Mouse (Mus musculus) heart, embryonic 12.5 days (tissue): ENCODE data around the gene Islr2. TPM values are rescaled to one million over a fixed set of nuclear protein-coding genes. Genes with fewer than 3 reads are reported as not detected.
"Not testable (repeated sequence)": the region's sequence is repeated elsewhere in the genome, so short reads cannot be mapped to it uniquely, and the experiment has no call there.

Experiments used
- ATAC-seq: fragments of 200-750 bp; cut with Nextera tagmentation; 2 replicates; pipeline ENCODE4 v1.8.0; 2017; ENCODE audit warnings: moderate TSS enrichment, moderate library complexity; ENCODE audit not compliant: insufficient number of reproducible peaks, low FRiP score
- H3K27ac ChIP-seq: fragments of 300-500 bp; sonication (generic); 2 replicates; pipeline ENCODE4 v1.5.1; 2016; ENCODE audit warnings: mild to moderate bottlenecking, moderate library complexity; ENCODE audit not compliant: poor library complexity, severe bottlenecking
- H3K27me3 ChIP-seq: fragments of 300-500 bp; sonication (generic); replicated peaks from 2 replicates; pipeline ENCODE4 v1.6.1; 2016; ENCODE audit warnings: mild to moderate bottlenecking, moderate library complexity
- H3K36me3 ChIP-seq: fragments of 300-500 bp; sonication (generic); 2 replicates; pipeline ENCODE4 v1.6.1; 2016; ENCODE audit warnings: mild to moderate bottlenecking, moderate library complexity
- H3K4me1 ChIP-seq: fragments of 300-500 bp; sonication (generic); replicated peaks from 2 replicates; pipeline ENCODE4 v1.6.1; 2016; ENCODE audit warnings: mild to moderate bottlenecking
- H3K4me2 ChIP-seq: fragments of 300-500 bp; sonication (generic); 2 replicates; pipeline ENCODE4 v1.6.1; 2016; ENCODE audit warnings: mild to moderate bottlenecking, moderate library complexity
- H3K4me3 ChIP-seq: fragments of 300-500 bp; sonication (generic); 2 replicates; pipeline ENCODE4 v1.5.1; 2016; ENCODE audit warnings: mild to moderate bottlenecking
- H3K9ac ChIP-seq: fragments of 300-500 bp; sonication (generic); 2 replicates; pipeline ENCODE4 v1.6.1; 2016; ENCODE audit warnings: mild to moderate bottlenecking, moderate library complexity
- H3K9me3 ChIP-seq: fragments of 300-500 bp; sonication (generic); replicated peaks from 2 replicates; pipeline ENCODE4 v1.6.1; 2016; ENCODE audit warnings: mild to moderate bottlenecking, moderate library complexity
- WGBS: fragments of 180-500 bp; shearing (Covaris S2); methylation state at CpG from one replicate; pipeline ENCODE4 v1.1.7; 2016; 5-methylcytosine and 5-hydroxymethylcytosine counted together
- polyA plus RNA-seq: library from polyadenylated mRNA; unstranded; fragments of >200 nt; fragmentation: Nextera tagmentation; extraction: Ambion mirVana; gene quantifications from 2 replicates; pipeline ENCODE4 v1.2.1, GENCODE M21; 2016

Gene Islr2
- 0.05 TPM in 1 of 2 replicates, not detected in the other for polyA plus RNA-seq

- Histone ChIP-seq H3K4me1 (peaks cover 31% of the 10 kb centered on the region), H3K9ac (no peak within 1 kb of the TSS), H3K9me3 (no peaks in the 10 kb centered on the region), H3K4me3 (peak within 1 kb of the TSS; percentile 44), H3K36me3 (no peaks in the 10 kb centered on the region), H3K27me3 (peaks cover 64% of the 10 kb centered on the region), H3K27ac (no peak within 1 kb of the TSS), H3K4me2 (peak within 1 kb of the TSS; percentile 67)
- WGBS: 2% methylated on average over 42 of the region's 42 CpGs
- peak; percentile 81 for ATAC-seq
These were observed at the start of gene Islr2, which contains the start of gene Islr for GRCm38 (mm10) chr9:58203516-58204447. TSS of gene Islr2 (minus strand) at chr9:58204319. TSS of gene Islr (minus strand) at chr9:58204306.

GRCm38 (mm10) chr9:58253805-58254122 lies 49.6 kb upstream of the Islr2 start:
- 68% methylated on average over 5 of the region's 5 CpGs for WGBS
- peak overlapping the region; percentile 79 for H3K9ac ChIP-seq
- H3K27me3 ChIP-seq, H3K9me3 ChIP-seq, ATAC-seq: not testable (repeated sequence)
- peak overlapping the region; percentile 65 for H3K4me3 ChIP-seq
- H3K27ac ChIP-seq: peak overlapping the region; percentile 74; the same call in 1 of the 2 replicates
- H3K36me3 ChIP-seq: peaks cover 29% of the 10 kb centered on the region
- peak overlapping the region; percentile 81 for H3K4me2 ChIP-seq
- peaks cover 19% of the 10 kb centered on the region for H3K4me1 ChIP-seq

- H3K36me3 ChIP-seq: peaks cover 25% of the 10 kb centered on the region
- peak within 1 kb of the TSS; percentile 74 for H3K27ac ChIP-seq
- no peaks in the 10 kb centered on the region for H3K9me3 ChIP-seq
- peak; percentile 96 for ATAC-seq
- WGBS: under 1% methylated on average over 31 of the region's 31 CpGs
- H3K27me3 ChIP-seq: no peaks in the 10 kb centered on the region
- H3K4me3 ChIP-seq: peak within 1 kb of the TSS; percentile 65
- peak within 1 kb of the TSS; percentile 81 for H3K4me2 ChIP-seq
- peaks cover 24% of the 10 kb centered on the region for H3K4me1 ChIP-seq
- peak within 1 kb of the TSS; percentile 79 for H3K9ac ChIP-seq
These were observed 49.1 kb upstream of the Islr2 start, which contains the start of gene Stoml1 for GRCm38 (mm10) chr9:58253033-58253804. TSS of gene Stoml1 (plus strand) at chr9:58253164.

DNA sequence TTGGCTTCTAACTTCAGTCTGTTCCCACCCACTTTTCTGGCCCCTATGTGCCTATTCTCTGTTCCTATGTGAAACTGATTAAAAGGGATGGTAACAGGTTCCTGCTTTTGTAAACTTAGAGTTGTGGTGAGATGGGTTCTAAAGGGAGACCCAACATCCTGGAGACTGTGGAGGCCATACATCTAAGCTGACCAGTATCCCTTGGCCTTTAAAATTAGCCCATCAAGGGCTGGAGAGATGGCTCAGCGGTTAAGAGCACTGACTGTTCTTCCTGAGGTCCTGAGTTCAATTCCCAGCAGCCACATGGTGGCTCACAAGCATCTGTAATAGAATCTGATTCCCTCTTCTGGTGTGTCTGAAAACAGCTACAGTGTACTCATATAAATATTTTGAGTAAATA lies 46.6 kb upstream of the Islr2 start:
- not testable (repeated sequence) for H3K27me3 ChIP-seq, ATAC-seq, H3K4me3 ChIP-seq, H3K9ac ChIP-seq, H3K36me3 ChIP-seq, H3K9me3 ChIP-seq, H3K4me2 ChIP-seq
- peaks cover 40% of the 10 kb centered on the region for H3K4me1 ChIP-seq
- WGBS: 86% methylated on average over 1 of the region's 1 CpGs
- H3K27ac ChIP-seq: 0 out of 2 replicates have a peak overlapping the region, but pooled peaks have one; percentile 85

- Histone ChIP-seq H3K4me1 (peaks cover 40% of the 10 kb centered on the region), H3K4me2 (peak overlapping the region; percentile 72), H3K9me3 (no peaks in the 10 kb centered on the region), H3K27ac (peak overlapping the region; percentile 85), H3K36me3 (peaks cover 4% of the 10 kb centered on the region), H3K4me3 (peak overlapping the region; percentile 58; the same call in 1 of the 2 replicates), H3K27me3 (no peaks in the 10 kb centered on the region), H3K9ac (peak overlapping the region; percentile 87; the same call in 1 of the 2 replicates)
- 67% methylated on average over 8 of the region's 8 CpGs for WGBS
- ATAC-seq: no peak
These were observed 46.2 kb upstream of the Islr2 start for GRCm38 (mm10) chr9:58250322-58250721.

DNA sequence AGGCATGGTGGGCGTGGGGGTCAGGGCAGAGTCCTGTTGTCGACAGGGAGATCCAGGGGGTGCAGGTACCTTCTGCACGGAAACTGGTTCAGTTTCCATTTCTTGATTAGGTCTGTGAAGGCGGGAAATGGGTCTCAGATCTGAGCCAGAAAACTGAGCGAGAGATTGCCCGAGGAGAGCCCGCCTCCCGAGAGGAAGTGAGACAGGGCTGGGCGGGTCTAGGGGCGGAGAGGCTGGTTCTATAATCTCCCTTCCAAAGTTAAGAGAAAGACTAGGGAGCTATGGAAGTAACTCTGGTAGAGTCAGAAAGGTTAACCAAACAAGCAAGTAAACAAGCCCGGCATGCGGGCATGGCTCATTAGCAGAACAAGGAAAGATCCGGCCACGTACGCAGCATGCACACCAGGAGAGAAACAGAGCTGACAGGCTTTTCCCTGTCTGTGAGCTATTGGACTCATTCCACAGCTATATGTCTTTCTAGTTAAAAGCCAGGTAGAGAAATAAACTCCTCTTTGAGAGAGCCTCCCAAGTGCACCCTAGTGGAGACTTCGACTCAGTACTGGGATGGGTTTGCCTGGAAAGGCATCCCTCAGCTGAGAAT lies 45.6 kb upstream of the Islr2 start, which contains the start of gene Pml:
Pml (minus strand) TSS at position 195 of the 601 bp plus-strand sequence.
- Histone ChIP-seq H3K9ac (peak within 1 kb of the TSS; percentile 87), H3K27ac (peak within 1 kb of the TSS; percentile 85), H3K27me3 (no peaks in the 10 kb centered on the region), H3K9me3 (no peaks in the 10 kb centered on the region), H3K4me2 (peak within 1 kb of the TSS; percentile 72), H3K4me3 (peak within 1 kb of the TSS; percentile 58), H3K4me1 (peaks cover 40% of the 10 kb centered on the region), H3K36me3 (peaks cover 6% of the 10 kb centered on the region)
- peak; percentile 62 for ATAC-seq
- WGBS: under 1% methylated on average over 16 of the region's 16 CpGs

DNA sequence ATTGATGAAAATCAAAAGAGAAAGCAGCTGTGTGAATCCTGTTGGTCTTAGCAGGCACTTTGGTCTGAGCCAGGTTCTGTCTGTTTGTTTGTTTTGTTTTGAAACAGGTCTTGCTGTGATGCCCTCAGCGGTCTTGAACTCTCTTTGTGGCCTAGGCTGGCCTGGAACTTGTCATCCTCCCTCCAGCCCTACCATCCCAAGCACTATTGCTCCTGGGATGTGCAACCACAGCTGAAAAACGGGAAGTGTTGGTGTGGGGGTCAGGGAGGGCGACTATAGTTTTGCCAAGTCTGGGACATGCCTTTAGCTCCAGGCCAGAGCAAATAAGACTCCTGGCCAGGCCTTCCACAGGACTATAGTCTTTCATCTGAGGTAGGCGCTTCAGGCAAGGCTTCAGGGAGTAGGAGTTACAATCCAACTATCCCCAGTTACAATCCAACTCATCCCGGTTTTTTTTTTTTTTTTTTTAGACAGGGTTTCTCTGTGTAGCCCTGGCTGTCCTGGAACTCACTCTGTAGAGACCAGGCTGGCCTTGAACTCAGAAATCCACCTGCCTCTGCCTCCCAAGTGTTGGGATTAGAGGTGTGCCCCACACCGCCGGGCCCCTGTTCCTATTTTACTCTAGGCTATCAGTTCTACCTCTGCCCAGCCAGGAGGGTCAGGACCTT lies 44.8 kb upstream of the Islr2 start:
- no peak for ATAC-seq
- H3K4me2 ChIP-seq: peak overlapping the region; percentile 72
- peaks cover 42% of the 10 kb centered on the region for H3K4me1 ChIP-seq
- H3K9ac ChIP-seq: peak overlapping the region; percentile 87
- H3K9me3 ChIP-seq: no peaks in the 10 kb centered on the region
- 25% methylated on average over 7 of the region's 7 CpGs for WGBS
- peak overlapping the region; percentile 85 for H3K27ac ChIP-seq
- no peaks in the 10 kb centered on the region for H3K27me3 ChIP-seq
- peak overlapping the region; percentile 58 for H3K4me3 ChIP-seq
- peaks cover 6% of the 10 kb centered on the region for H3K36me3 ChIP-seq

GRCm38 (mm10) chr9:58247064-58247759 lies 43.1 kb upstream of the Islr2 start:
- H3K9ac ChIP-seq: peak overlapping the region; percentile 55
- peak overlapping the region; percentile 65 for H3K4me2 ChIP-seq
- peak overlapping the region; percentile 37 for H3K4me3 ChIP-seq
- peak; percentile 78 for ATAC-seq
- 5% methylated on average over 25 of the region's 25 CpGs for WGBS
- H3K27me3 ChIP-seq: no peaks in the 10 kb centered on the region
- H3K4me1 ChIP-seq: peaks cover 51% of the 10 kb centered on the region
- H3K9me3 ChIP-seq: no peaks in the 10 kb centered on the region
- H3K36me3 ChIP-seq: peaks cover 6% of the 10 kb centered on the region
- peak overlapping the region; percentile 73 for H3K27ac ChIP-seq

DNA sequence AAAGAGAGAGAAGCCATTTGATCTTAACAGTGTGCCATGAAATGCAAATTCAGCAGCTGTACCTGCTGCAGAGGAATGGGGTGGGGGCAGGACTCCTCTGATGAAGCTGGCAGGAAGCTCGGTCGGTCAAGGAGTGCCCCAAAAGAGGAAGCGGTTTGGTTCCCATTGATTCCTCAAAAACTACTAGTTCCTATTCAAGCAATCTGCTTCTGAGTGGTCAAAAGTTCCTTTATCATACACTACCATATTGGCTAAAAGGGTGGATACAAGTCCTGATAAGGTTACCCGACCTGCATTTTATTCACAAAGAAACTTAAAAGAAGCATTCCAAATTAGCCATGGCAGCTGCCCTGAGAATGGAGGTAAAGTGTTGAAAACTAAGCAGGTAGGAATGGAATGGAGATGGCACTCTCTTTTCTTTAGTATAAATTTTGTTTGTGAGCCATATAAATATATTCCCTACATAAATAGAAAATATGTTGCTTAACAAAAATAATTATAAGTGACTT lies 42.0 kb upstream of the Islr2 start:
- Histone ChIP-seq H3K27me3 (no peaks in the 10 kb centered on the region), H3K36me3 (peaks cover 6% of the 10 kb centered on the region), H3K9me3 (no peaks in the 10 kb centered on the region), H3K27ac (no peak overlapping the region), H3K9ac (no peak overlapping the region), H3K4me3 (no peak overlapping the region), H3K4me2 (no peak overlapping the region), H3K4me1 (peaks cover 62% of the 10 kb centered on the region)
- 64% methylated on average over 4 of the region's 4 CpGs for WGBS
- no peak for ATAC-seq

- H3K27ac ChIP-seq: no peak overlapping the region
- no peak for ATAC-seq
- no peak overlapping the region for H3K4me3 ChIP-seq
- 80% methylated on average over 6 of the region's 6 CpGs for WGBS
- no peak overlapping the region for H3K9ac ChIP-seq
- no peak overlapping the region for H3K4me2 ChIP-seq
- H3K4me1 ChIP-seq: peaks cover 52% of the 10 kb centered on the region
- no peaks in the 10 kb centered on the region for H3K9me3 ChIP-seq
- H3K36me3 ChIP-seq: peaks cover 16% of the 10 kb centered on the region
- H3K27me3 ChIP-seq: no peaks in the 10 kb centered on the region
These were observed 39.6 kb upstream of the Islr2 start for GRCm38 (mm10) chr9:58243696-58244095.
